ENCODE assay signal across 9 mouse cellular contexts in genomic region chr5:110635951-110636707, GRCm38 (mm10). TPM values are rescaled to one million over a fixed set of nuclear protein-coding genes. Genes with fewer than 3 reads are reported as not detected.
A peak's percentile ranks its signal among the peaks of the same experiment; 100 is the strongest.
DNase-seq lines count a peak whose midpoint lies in the region; ATAC-seq lines count a peak whose summit lies in the region.
"Had no signal": no experiment of that assay in that cellular context is flagged by ENCODE, and none has a peak within 500 bp of the region (broad histone marks: within the 10 kb centered on the region; RNA-seq: fewer than 3 reads in every experiment).

No protein-coding gene starts in this region.

- no peaks in the 10 kb centered on the region for H3K27me3 ChIP-seq in hindbrain, embryonic 16.5 days (replicated peaks; ENCODE audit: control insufficient read depth, insufficient read depth, low read length)
- H3K27me3 ChIP-seq in splenic B cell, adult 2 months (ENCODE audit: control insufficient read depth, insufficient read depth, low read length, poor library complexity, severe bottlenecking): no peaks in the 10 kb centered on the region

- intact Hi-C loops in gastrocnemius, postnatal 14 days (cut with DNase I; ENCODE audit: low total_unique reads): loop anchor here (5.0 kb wide), 1 partner anchor 279 kb away; no protein-coding TSS in a partner anchor

- peak; percentile 38; the same call in 1 of the 2 replicates for ATAC-seq in frontal cortex, adult (ENCODE audit: low TSS enrichment)
- 0 out of 2 replicates have a peak, but pooled peaks have one; percentile 44 for ATAC-seq in hindbrain, embryonic 16.5 days

- no peaks in the 10 kb centered on the region for H3K36me3 ChIP-seq in hindbrain, embryonic 16.5 days (ENCODE audit: control insufficient read depth, insufficient read depth, low read length)
- H3K36me3 ChIP-seq in splenic B cell, adult 2 months (ENCODE audit: control insufficient read depth, insufficient read depth, low read length, poor library complexity, severe bottlenecking): no peaks in the 10 kb centered on the region
- H3K36me3 ChIP-seq: midbrain, embryonic 12.5 days had no signal

- H3K9ac ChIP-seq in hindbrain, embryonic 16.5 days (ENCODE audit: low read depth, low read length): no peak overlapping the region
- H3K9ac ChIP-seq: midbrain, embryonic 12.5 days had no signal

- no peak for DNase-seq in frontal cortex, postnatal 14 days (ENCODE audit: low spot score in 2 of 2)
- DNase-seq in thymus, postnatal 0 days (ENCODE audit: low spot score): peak; percentile 60
- no peak for DNase-seq in thymus, postnatal 4 days
- peak; percentile 64 for DNase-seq in splenic B cell, adult 2 months (ENCODE audit: low read depth, low spot score)
- DNase-seq in gastrocnemius, postnatal 14 days: no peak
- DNase-seq in spleen, postnatal 4 days (ENCODE audit: low spot score in 2 of 2): no peak

- no peak overlapping the region for H3K27ac ChIP-seq in hindbrain, embryonic 16.5 days (ENCODE audit: low read depth, low read length)
- H3K27ac ChIP-seq: midbrain, embryonic 12.5 days had no signal

- H3K9me3 ChIP-seq in hindbrain, embryonic 16.5 days (ENCODE audit: control insufficient read depth, low read length): no peaks in the 10 kb centered on the region
- H3K9me3 ChIP-seq: midbrain, embryonic 12.5 days had no signal

- no peak overlapping the region for H3K4me3 ChIP-seq in hindbrain, embryonic 16.5 days (ENCODE audit: low read length)
- H3K4me3 ChIP-seq: midbrain, embryonic 12.5 days had no signal

- no peaks in the 10 kb centered on the region for H3K4me1 ChIP-seq in hindbrain, embryonic 16.5 days (ENCODE audit: control insufficient read depth, insufficient read depth, low read depth, low read length)
- H3K4me1 ChIP-seq: midbrain, embryonic 12.5 days had no signal

- no peak overlapping the region for H3K4me2 ChIP-seq in hindbrain, embryonic 16.5 days (ENCODE audit: low read length)
- H3K4me2 ChIP-seq: midbrain, embryonic 12.5 days had no signal

- 40% methylated on average over 6 of the region's 6 CpGs for WGBS in hindbrain, embryonic 16.5 days

RNA-seq across cellular contexts. Expression of gene Noc4l, which starts 17.1 kb away (rescaled TPM):
- 54.5 and 55.8 TPM in 2 replicates for polyA plus RNA-seq in thymus, postnatal 0 days (2015; fragmentation: Nextera tagmentation; extraction: Ambion mirVana)
- 48.5 and 49.2 TPM in 2 replicates for polyA plus RNA-seq in hindbrain, embryonic 16.5 days (2015; fragmentation: Nextera tagmentation; extraction: Ambion mirVana)
- total RNA-seq in gastrocnemius, postnatal 14 days (2021): 10 to 100 TPM; 15.1 to 17.3 TPM

RNA-seq across cellular contexts. Expression of gene Ddx51, which starts 17.1 kb away (rescaled TPM):
- polyA plus RNA-seq in thymus, postnatal 0 days (2015; fragmentation: Nextera tagmentation; extraction: Ambion mirVana): 22.9 and 23.0 TPM in 2 replicates
- polyA plus RNA-seq in hindbrain, embryonic 16.5 days (2015; fragmentation: Nextera tagmentation; extraction: Ambion mirVana): 13.2 and 16.4 TPM in 2 replicates
- 1 to 10 TPM; 7.7 to 9.5 TPM for total RNA-seq in gastrocnemius, postnatal 14 days (2021)

Comparison
In these comparisons a context has a peak if more than half of its experiments do, and no peak if none do; other contexts are left out.
1. DNase-seq: peak in thymus, postnatal 0 days (single experiment) and splenic B cell, adult 2 months (single experiment); none in frontal cortex, postnatal 14 days (0 of 2), thymus, postnatal 4 days (single experiment), gastrocnemius, postnatal 14 days (single experiment) and spleen, postnatal 4 days (0 of 2).